1 mouse cellular context compared by ENCODE assay signal in the genomic region with DNA sequence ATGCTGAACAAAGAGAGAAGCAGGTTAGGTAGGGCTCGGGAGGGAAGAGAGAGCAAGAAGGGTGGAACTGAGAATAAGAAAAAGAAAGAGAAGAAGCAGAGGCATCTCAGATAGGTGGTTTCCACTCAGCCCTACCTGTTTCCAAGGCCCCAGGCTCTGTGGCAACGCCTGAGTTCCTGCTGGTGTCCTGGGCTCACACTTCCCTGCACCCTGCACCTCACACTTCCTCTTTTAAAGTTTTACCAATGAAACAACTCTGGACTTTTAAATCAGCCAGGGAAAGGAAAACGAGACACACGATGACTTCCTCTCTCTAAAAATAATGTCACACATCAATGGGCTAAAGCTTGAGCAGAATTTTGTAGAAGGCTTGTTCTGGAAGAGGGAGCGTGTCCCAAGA.
TF ChIP-seq lines count a peak whose summit lies in the region.

No protein-coding gene starts in this region.

TF ChIP-seq in CH12.LX, 34 proteins besides CTCF, POLR2A, EP300 and RAD21 (continued from another document):
- TF ChIP-seq UBTF (IDR thresholded peaks at IDR 0.05; ENCODE audit: low read depth, low read length) (0 out of 2 replicates have a peak, but pooled peaks have one; percentile 45), ELF1 (IDR thresholded peaks at IDR 0.05; ENCODE audit: low read depth, low read length) (0 out of 2 replicates have a peak, but pooled peaks have one; percentile 49), ZMIZ1 (IDR thresholded peaks at IDR 0.05; ENCODE audit: low read depth, low read length) (no peak), HCFC1 (IDR thresholded peaks at IDR 0.05; ENCODE audit: low read depth, low read length) (no peak), MAX (IDR thresholded peaks at IDR 0.05; ENCODE audit: low read length) (0 out of 2 replicates have a peak, but pooled peaks have one; percentile 17), SMC3 (IDR thresholded peaks at IDR 0.05; ENCODE audit: low read depth, low read length) (no peak), CHD1 (IDR thresholded peaks at IDR 0.05; ENCODE audit: low read depth, low read length) (no peak), BHLHE40 (IDR thresholded peaks at IDR 0.05; ENCODE audit: low read depth, low read length) (peak; percentile 73), USF2 (conservative IDR thresholded peaks at IDR 0.05; ENCODE audit: low read depth, low read length) (no peak), TBP (conservative IDR thresholded peaks at IDR 0.05; ENCODE audit: low read depth, low read length) (0 out of 2 replicates have a peak, but pooled peaks have one; percentile 45), CHD2 (IDR thresholded peaks at IDR 0.05; ENCODE audit: low read length) (peak; percentile 14; the same call in 1 of the 2 replicates), ETS1 (conservative IDR thresholded peaks at IDR 0.05; ENCODE audit: low read depth, low read length) (peak; percentile 26; the same call in 1 of the 2 replicates), ZC3H11A (IDR thresholded peaks at IDR 0.05; ENCODE audit: low read depth, low read length) (no peak)
